Mouse (Mus musculus) heart, embryonic 16.5 days (tissue): Measurements from ENCODE around the gene Zfp668. TPM values are rescaled to one million over a fixed set of nuclear protein-coding genes. Genes with fewer than 3 reads are reported as not detected.

Experiments
- ATAC-seq: fragments of 200-750 bp; cut with Nextera tagmentation; replicated peaks from 2 replicates; pipeline ENCODE4 v1.8.0; 2017; ENCODE audit warnings: moderate number of reproducible peaks; ENCODE audit not compliant: insufficient read depth, low FRiP score; ENCODE audit errors: extremely low read depth
- H3K27ac ChIP-seq: fragments of 300-500 bp; sonication (generic); 2 replicates; pipeline ENCODE4 v1.5.1; 2014; ENCODE audit warnings: mild to moderate bottlenecking, low read length, control low read depth, moderate library complexity
- H3K27me3 ChIP-seq: fragments of 300-500 bp; sonication (generic); 2 replicates; pipeline ENCODE4 v1.6.1; 2014; ENCODE audit warnings: low read length, mixed read lengths; ENCODE audit not compliant: control insufficient read depth, insufficient read depth
- H3K36me3 ChIP-seq: fragments of 300-500 bp; sonication (generic); 2 replicates; pipeline ENCODE4 v1.6.1; 2014; ENCODE audit not compliant: control insufficient read depth, insufficient read depth
- H3K4me1 ChIP-seq: fragments of 300-500 bp; sonication (generic); 2 replicates; pipeline ENCODE4 v1.6.1; 2014; ENCODE audit warnings: low read length, mixed read lengths; ENCODE audit not compliant: control insufficient read depth, insufficient read depth
- H3K4me2 ChIP-seq: fragments of 300-500 bp; sonication (generic); 2 replicates; pipeline ENCODE4 v1.6.1; 2014; ENCODE audit warnings: low read depth, mild to moderate bottlenecking, control low read depth, low read length
- H3K4me3 ChIP-seq: fragments of 300-500 bp; sonication (generic); 2 replicates; pipeline ENCODE4 v1.5.1; 2014; ENCODE audit warnings: mild to moderate bottlenecking, control low read depth, low read length
- H3K9ac ChIP-seq: fragments of 300-500 bp; sonication (generic); 2 replicates; pipeline ENCODE4 v1.6.1; 2014; ENCODE audit warnings: low read length, control low read depth
- H3K9me3 ChIP-seq: fragments of 300-500 bp; sonication (generic); replicated peaks from 2 replicates; pipeline ENCODE4 v1.6.1; 2016; ENCODE audit warnings: low read length; ENCODE audit not compliant: control insufficient read depth
- WGBS: fragments of 180-500 bp; shearing (Covaris S2); extraction: QIAGEN DNeasy Blood & Tissue Kit; methylation state at CpG from one replicate; pipeline ENCODE4 v1.1.7; 2014; 5-methylcytosine and 5-hydroxymethylcytosine counted together
- polyA plus RNA-seq: library from polyadenylated mRNA; unstranded; fragments of >200 nt; fragmentation: Nextera tagmentation; extraction: Ambion mirVana; gene quantifications from 2 replicates; pipeline ENCODE4 v1.2.1, GENCODE M21; 2015

Zfp668 gene
- 9.1 and 10.4 TPM in 2 replicates for polyA plus RNA-seq

DNA sequence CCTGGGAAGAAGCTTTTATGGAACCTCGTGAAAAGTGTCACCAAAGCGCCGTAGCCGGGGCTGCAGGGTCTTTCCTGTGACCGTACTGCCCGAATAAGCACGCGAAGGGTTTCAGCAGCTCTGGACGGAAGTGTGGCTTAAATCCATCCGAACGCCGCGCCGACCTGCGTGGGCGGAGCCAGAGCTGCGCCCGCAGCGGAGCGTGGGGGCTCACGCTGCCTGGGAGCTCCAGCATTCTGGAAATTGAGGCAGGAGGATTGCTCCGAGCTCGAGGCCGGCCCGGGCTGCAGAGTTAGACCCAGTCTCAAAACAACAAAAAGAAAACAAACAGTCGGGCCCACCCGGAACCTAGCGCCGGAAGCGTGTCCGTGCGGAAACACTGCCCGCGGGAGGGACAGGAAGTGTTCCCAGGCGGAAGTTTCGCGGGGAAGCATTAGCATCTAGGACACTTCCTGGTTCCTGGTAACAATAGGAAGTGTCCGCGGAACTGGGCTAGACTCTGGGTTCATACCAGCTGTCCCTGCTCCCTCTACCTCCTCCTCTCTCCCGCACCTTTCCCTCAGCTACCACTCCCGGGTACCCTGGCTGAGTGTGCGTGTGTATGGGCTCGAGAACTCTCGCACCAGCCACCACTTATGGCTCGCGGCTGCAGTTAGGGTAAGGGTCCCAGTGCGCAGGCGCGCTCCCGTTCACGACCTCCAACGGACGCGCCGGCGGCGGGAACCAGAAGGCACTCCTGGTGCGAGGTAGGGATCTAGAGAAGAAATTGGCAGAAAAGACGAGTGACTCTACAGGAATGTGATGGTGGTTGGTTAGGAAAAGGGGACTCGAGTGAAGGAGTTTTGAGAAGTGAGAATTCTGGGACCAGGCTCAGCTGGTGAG lies at the start of gene Zfp668:
Gene Zfp668 (minus strand): TSS at position 362 of the 882 bp plus-strand sequence.
- Histone ChIP-seq H3K27me3 (no peaks in the 10 kb centered on the region), H3K9me3 (no peaks in the 10 kb centered on the region), H3K4me2 (peak within 1 kb of the TSS; percentile 76), H3K4me3 (peak within 1 kb of the TSS; percentile 88), H3K4me1 (peaks cover 16% of the 10 kb centered on the region), H3K27ac (peak within 1 kb of the TSS; percentile 98), H3K9ac (peak within 1 kb of the TSS; percentile 96), H3K36me3 (peaks cover 32% of the 10 kb centered on the region)
- peak; percentile 62 for ATAC-seq
- under 1% methylated on average over 60 of the region's 60 CpGs for WGBS

DNA sequence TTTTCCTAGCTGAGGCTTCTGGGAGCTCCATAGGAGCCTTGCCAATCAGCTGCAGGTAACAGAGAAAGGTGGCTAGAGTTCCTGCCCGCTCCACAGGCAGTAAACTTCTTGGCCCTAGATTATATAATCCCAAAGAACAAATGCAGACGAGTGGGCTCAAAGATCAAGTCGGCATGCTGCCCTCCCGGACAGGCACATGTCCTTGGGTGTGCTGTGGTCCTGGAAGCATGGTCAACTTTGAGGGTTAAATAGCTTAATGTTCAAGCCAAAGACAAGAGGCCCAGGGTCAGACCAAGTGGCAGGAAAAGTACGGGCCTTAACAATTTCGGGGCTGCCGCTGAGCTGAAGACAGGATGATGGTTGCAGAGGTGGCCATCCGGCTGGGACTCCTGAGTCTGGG lies 49.4 kb upstream of the Zfp668 start:
- no peak for ATAC-seq
- Histone ChIP-seq H3K9ac (no peak overlapping the region), H3K36me3 (peaks cover 6% of the 10 kb centered on the region; the same call in 1 of the 2 replicates), H3K4me3 (no peak overlapping the region), H3K27ac (no peak overlapping the region), H3K4me2 (no peak overlapping the region), H3K27me3 (peaks cover 12% of the 10 kb centered on the region), H3K9me3 (no peaks in the 10 kb centered on the region), H3K4me1 (peaks cover 3% of the 10 kb centered on the region; the same call in 1 of the 2 replicates)
- 90% methylated on average over 8 of the region's 8 CpGs for WGBS

DNA sequence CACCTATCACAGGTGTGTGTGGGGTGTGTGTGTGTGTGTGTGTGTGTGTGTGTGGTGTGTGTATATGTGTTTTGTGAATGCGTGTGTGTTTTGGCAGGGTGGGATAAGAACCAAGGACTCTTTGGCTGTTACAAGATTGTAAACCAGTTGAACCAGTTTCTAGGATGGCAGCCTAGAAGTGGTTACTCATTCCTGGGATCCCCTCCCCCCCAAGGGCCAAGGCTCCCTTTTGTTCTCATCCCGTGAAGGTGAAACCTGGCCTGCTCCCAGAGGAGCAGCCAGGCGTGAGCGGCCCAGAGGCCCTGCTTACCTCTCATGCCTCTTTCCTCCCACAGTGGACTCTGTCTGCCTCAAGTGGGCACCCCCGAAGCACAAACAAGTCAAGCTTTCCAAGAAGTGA lies 48.6 kb upstream of the Zfp668 start:
- H3K4me1 ChIP-seq, result peaks cover 3% of the 10 kb centered on the region; the same call in 1 of the 2 replicates
- no peak overlapping the region for H3K4me2 ChIP-seq
- H3K9me3 ChIP-seq, result no peaks in the 10 kb centered on the region
- H3K27ac ChIP-seq, result no peak overlapping the region
- peaks cover 6% of the 10 kb centered on the region; the same call in 1 of the 2 replicates for H3K36me3 ChIP-seq
- no peak overlapping the region for H3K9ac ChIP-seq
- no peak for ATAC-seq
- 67% methylated on average over 5 of the region's 5 CpGs for WGBS
- H3K27me3 ChIP-seq, result peaks cover 12% of the 10 kb centered on the region
- H3K4me3 ChIP-seq, result no peak overlapping the region

DNA sequence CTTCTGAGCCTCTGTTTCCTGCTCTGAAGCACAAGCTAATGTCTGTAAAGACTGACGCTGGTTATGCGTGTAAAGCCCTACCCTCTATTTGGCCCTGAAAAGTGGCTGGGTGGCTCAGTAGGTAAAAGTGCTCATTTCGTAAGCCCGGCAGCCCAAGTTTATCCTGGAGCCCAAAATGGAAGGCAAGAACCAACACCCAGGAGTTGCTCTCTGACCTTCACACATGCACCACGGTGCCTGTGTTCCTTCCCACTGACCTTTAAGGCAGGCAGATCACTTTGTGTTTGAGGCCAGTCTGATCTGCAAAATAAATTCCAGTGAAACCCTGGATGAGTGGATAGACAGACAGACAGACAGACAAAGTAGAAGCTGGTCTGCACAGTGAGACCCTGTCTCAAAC lies 47.1 kb upstream of the Zfp668 start:
- peaks cover 6% of the 10 kb centered on the region for H3K27me3 ChIP-seq
- ATAC-seq, result no peak
- 79% methylated on average over 5 of the region's 5 CpGs for WGBS
- H3K4me1 ChIP-seq, result no peaks in the 10 kb centered on the region
- H3K9me3 ChIP-seq, result no peaks in the 10 kb centered on the region
- H3K4me2 ChIP-seq, result no peak overlapping the region
- no peak overlapping the region for H3K4me3 ChIP-seq
- no peak overlapping the region for H3K27ac ChIP-seq
- no peak overlapping the region for H3K9ac ChIP-seq
- H3K36me3 ChIP-seq, result peaks cover 6% of the 10 kb centered on the region; the same call in 1 of the 2 replicates

DNA sequence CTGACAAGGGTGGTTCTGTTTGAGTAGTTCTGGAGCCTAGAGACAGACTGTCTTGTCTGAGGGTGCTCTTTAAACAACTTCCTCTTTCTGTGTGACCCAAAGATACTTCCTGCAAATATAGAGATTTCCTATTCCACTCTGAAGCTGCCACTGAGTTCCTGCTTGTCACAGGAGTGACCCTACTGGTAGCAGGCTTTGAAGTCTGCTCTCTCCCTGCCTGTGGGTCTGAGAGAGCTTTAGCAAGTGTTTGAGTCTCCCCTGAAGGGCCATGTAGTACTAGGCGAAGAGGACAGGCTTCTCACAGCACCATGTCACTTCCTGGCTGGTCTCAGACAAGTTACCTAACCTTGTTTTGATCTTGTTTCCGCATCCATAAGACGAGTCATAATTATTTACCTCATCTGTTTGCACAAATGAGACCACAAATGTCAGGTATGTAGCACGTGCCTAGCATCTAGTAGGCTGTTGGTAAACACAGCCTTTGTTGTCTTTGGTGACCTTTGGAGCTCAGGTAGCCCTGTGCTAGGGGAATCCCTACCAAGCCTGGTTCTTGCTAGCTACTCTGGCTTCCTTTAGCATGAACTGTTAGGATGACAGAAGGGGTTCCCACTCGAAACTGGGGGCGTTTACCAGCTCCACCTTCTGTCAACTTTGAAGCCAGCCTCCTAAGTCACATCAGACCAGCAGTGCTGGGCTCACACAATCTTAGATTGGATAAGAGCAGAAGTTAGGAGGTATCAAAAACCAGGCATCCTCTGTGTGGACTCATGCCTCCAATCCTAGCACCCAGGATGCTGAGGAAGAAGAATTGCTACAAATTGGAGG lies 46.0 kb upstream of the Zfp668 start:
- WGBS, result 71% methylated on average over 6 of the region's 6 CpGs
- Histone ChIP-seq H3K27me3 (no peaks in the 10 kb centered on the region), H3K9ac (no peak overlapping the region), H3K36me3 (peaks cover 6% of the 10 kb centered on the region; the same call in 1 of the 2 replicates), H3K4me1 (no peaks in the 10 kb centered on the region), H3K4me2 (no peak overlapping the region), H3K4me3 (no peak overlapping the region), H3K27ac (no peak overlapping the region), H3K9me3 (no peaks in the 10 kb centered on the region)
- no peak for ATAC-seq

DNA sequence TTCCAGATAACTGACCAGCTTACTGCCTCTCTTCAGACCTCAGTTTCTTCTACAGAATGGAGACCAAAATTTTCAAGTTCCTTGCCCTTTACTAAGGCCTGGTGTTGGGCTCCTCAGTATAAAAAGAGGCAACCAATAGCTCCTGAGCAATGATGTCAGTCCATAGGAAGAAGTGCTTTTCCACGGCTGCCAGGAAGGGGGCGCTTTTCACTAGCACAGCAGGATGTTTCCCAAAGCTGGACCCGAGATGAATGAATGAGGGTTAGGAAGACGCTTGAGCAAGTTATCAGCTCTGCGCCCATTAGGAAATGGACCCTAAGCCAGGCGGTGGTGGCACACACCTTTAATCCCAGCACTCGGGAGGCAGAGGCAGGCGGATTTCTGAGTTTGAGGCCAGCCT lies 44.9 kb upstream of the Zfp668 start:
- H3K9me3 ChIP-seq, result no peaks in the 10 kb centered on the region
- WGBS, result 66% methylated on average over 8 of the region's 8 CpGs
- H3K27ac ChIP-seq, result no peak overlapping the region
- no peak overlapping the region for H3K4me3 ChIP-seq
- H3K9ac ChIP-seq, result no peak overlapping the region
- H3K4me1 ChIP-seq, result no peaks in the 10 kb centered on the region
- H3K36me3 ChIP-seq, result peaks cover 11% of the 10 kb centered on the region
- no peak overlapping the region for H3K4me2 ChIP-seq
- no peaks in the 10 kb centered on the region for H3K27me3 ChIP-seq
- no peak for ATAC-seq

DNA sequence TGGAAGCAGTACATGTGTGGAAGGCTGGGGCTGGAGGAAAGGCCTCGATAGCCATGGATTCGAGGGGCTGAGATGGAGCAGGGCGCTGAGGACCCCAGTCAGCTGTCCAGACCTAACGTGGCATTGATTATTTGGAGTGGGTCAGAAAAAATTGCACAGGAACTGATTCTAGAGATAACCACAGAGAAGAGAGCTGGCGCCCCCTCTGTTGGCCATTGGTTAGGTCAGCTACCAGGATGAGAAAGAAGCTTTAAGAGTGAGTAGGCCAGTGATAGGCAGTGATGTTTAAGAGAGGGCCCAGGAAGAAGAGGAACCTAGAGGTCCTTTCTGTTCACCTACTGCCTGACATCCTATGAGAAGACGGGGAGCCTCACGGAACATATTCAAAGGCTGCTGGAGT lies 42.7 kb upstream of the Zfp668 start:
- H3K4me1 ChIP-seq, result no peaks in the 10 kb centered on the region
- no peak overlapping the region for H3K4me2 ChIP-seq
- H3K9me3 ChIP-seq, result no peaks in the 10 kb centered on the region
- no peak overlapping the region for H3K4me3 ChIP-seq
- H3K27ac ChIP-seq, result no peak overlapping the region
- peaks cover 12% of the 10 kb centered on the region for H3K36me3 ChIP-seq
- no peak for ATAC-seq
- WGBS, result 74% methylated on average over 7 of the region's 7 CpGs
- no peaks in the 10 kb centered on the region for H3K27me3 ChIP-seq
- H3K9ac ChIP-seq, result no peak overlapping the region

DNA sequence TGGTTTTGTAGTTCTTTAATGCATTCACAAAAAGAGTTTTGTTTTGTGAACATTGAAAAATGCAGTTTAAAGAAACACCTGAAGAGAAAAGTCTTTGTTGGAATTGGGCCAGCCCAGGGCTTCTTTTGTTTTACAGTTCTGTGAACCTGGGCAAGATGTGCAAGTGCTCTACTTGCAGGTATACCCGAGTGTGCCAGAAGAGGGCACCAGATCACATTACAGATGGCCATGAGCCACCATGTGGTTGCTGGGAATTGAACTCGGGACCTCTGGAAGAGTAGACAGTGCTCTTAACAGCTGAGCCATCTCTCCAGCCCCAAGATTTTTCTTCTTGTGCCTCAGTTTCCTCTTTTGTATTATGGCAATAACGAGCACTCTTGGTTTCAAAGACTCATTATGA lies 41.6 kb upstream of the Zfp668 start:
- no peak overlapping the region for H3K27ac ChIP-seq
- H3K4me3 ChIP-seq, result no peak overlapping the region
- no peak for ATAC-seq
- no peaks in the 10 kb centered on the region for H3K9me3 ChIP-seq
- H3K4me2 ChIP-seq, result no peak overlapping the region
- peaks cover 1% of the 10 kb centered on the region for H3K4me1 ChIP-seq
- no peak overlapping the region for H3K9ac ChIP-seq
- WGBS, result 55% methylated on average over 3 of the region's 3 CpGs
- peaks cover 12% of the 10 kb centered on the region for H3K36me3 ChIP-seq
- H3K27me3 ChIP-seq, result no peaks in the 10 kb centered on the region

DNA sequence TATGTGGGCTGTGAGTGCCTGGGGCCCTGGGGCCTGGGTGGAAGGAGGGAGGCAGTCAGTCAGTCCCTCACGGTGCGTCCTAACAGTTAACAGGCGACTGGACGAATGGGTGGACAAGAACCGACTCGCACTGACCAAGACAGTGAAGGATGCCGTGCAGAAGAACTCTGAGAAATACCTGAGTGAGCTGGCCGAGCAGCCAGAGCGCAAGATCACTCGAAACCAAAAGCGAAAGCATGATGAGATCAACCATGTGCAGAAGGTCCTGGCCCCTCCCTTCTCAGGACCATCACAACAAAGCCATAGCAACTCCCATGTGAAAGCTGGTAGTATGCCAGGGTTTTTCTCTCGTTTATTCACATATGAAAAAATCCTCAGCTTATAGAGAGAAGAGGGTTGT lies 38.7 kb upstream of the Zfp668 start:
- WGBS, result 90% methylated on average over 12 of the region's 12 CpGs
- Histone ChIP-seq H3K27me3 (no peaks in the 10 kb centered on the region), H3K4me3 (no peak overlapping the region), H3K4me1 (peaks cover 7% of the 10 kb centered on the region), H3K4me2 (no peak overlapping the region), H3K9me3 (no peaks in the 10 kb centered on the region), H3K36me3 (peaks cover 12% of the 10 kb centered on the region), H3K27ac (no peak overlapping the region), H3K9ac (no peak overlapping the region)
- ATAC-seq, result no peak
